8 mouse cellular contexts compared by ENCODE assay signal in genomic region chr11:97680430-97680829, GRCm38 (mm10). TPM values are rescaled to one million over a fixed set of nuclear protein-coding genes. Genes with fewer than 3 reads are reported as not detected.
DNase-seq lines count a peak whose midpoint lies in the region; ATAC-seq lines count a peak whose summit lies in the region.
"Had no signal": no experiment of that assay in that cellular context is flagged by ENCODE, and none has a peak within 500 bp of the region (broad histone marks: within the 10 kb centered on the region; RNA-seq: fewer than 3 reads in every experiment).

No protein-coding gene starts in this region.

- H3K27me3 ChIP-seq in heart, embryonic 16.5 days (ENCODE audit: control insufficient read depth, insufficient read depth, low read length), result no peaks in the 10 kb centered on the region
- H3K27me3 ChIP-seq in hindbrain, embryonic 16.5 days (replicated peaks; ENCODE audit: control insufficient read depth, insufficient read depth, low read length), result no peaks in the 10 kb centered on the region

- intact Hi-C loops in heart, postnatal 25 days (cut with DNase I), result no loop called here

- WGBS in heart, embryonic 16.5 days, result 51% methylated on average over 12 of the region's 12 CpGs
- 54% methylated on average over 12 of the region's 12 CpGs for WGBS in hindbrain, embryonic 16.5 days

- peak overlapping the region; percentile 54 for H3K27ac ChIP-seq in heart, embryonic 16.5 days (ENCODE audit: low read length)
- peak overlapping the region; percentile 51; the same call in 1 of the 2 replicates for H3K27ac ChIP-seq in hindbrain, embryonic 16.5 days (ENCODE audit: low read depth, low read length)

- no peak overlapping the region for H3K4me2 ChIP-seq in heart, embryonic 16.5 days (ENCODE audit: low read depth, low read length)
- H3K4me2 ChIP-seq in hindbrain, embryonic 16.5 days (ENCODE audit: low read length), result no peak overlapping the region; the same call in 1 of the 2 replicates

- DNase-seq in heart, postnatal 25 days (ENCODE audit: low spot score), result no peak
- peak; percentile 57 for DNase-seq in right cerebral cortex, postnatal 4 days
- no peak for DNase-seq in right cerebral cortex, adult 18-20 months
- no peak for DNase-seq in testis, postnatal 14 days (ENCODE audit: low spot score)
- no peak for DNase-seq in right cerebral cortex, postnatal 25 days
- DNase-seq: kidney, postnatal 25 days had no signal

- ATAC-seq in heart, embryonic 16.5 days (replicated peaks; ENCODE audit: extremely low read depth, insufficient read depth, low FRiP score), result peak; percentile 59
- peak; percentile 70 for ATAC-seq in hindbrain, embryonic 16.5 days

- peaks cover 16% of the 10 kb centered on the region for H3K4me1 ChIP-seq in heart, embryonic 16.5 days (ENCODE audit: control insufficient read depth, insufficient read depth, low read length)
- peaks cover 9% of the 10 kb centered on the region for H3K4me1 ChIP-seq in hindbrain, embryonic 16.5 days (ENCODE audit: control insufficient read depth, insufficient read depth, low read depth, low read length)

- H3K9ac ChIP-seq in heart, embryonic 16.5 days (ENCODE audit: low read length), result peak overlapping the region; percentile 50
- H3K9ac ChIP-seq in hindbrain, embryonic 16.5 days (ENCODE audit: low read depth, low read length), result peak overlapping the region; percentile 43

- no peaks in the 10 kb centered on the region for H3K9me3 ChIP-seq in heart, embryonic 16.5 days (replicated peaks; ENCODE audit: control insufficient read depth, low read length)
- H3K9me3 ChIP-seq in hindbrain, embryonic 16.5 days (ENCODE audit: control insufficient read depth, low read length), result no peaks in the 10 kb centered on the region

- H3K4me3 ChIP-seq in heart, embryonic 16.5 days (ENCODE audit: low read length), result no peak overlapping the region
- H3K4me3 ChIP-seq in hindbrain, embryonic 16.5 days (ENCODE audit: low read length), result no peak overlapping the region

- H3K36me3 ChIP-seq in heart, embryonic 16.5 days (ENCODE audit: control insufficient read depth, insufficient read depth), result peaks cover 29% of the 10 kb centered on the region
- peaks cover 23% of the 10 kb centered on the region for H3K36me3 ChIP-seq in hindbrain, embryonic 16.5 days (ENCODE audit: control insufficient read depth, insufficient read depth, low read length)

RNA-seq across cellular contexts. Expression of gene Cisd3, which starts 5.2 kb away (rescaled TPM):
- polyA plus RNA-seq in heart, embryonic 16.5 days (2015; fragmentation: Nextera tagmentation; extraction: Ambion mirVana), result 81.1 and 86.1 TPM in 2 replicates
- total RNA-seq in heart, postnatal 25 days (2021), result 100 to 1,000 TPM; 145 to 155 TPM
- 37.2 and 42.4 TPM in 2 replicates for polyA plus RNA-seq in hindbrain, embryonic 16.5 days (2015; fragmentation: Nextera tagmentation; extraction: Ambion mirVana)

RNA-seq across cellular contexts. Expression of gene Mllt6, which starts 17.2 kb away (rescaled TPM):
- polyA plus RNA-seq in heart, embryonic 16.5 days (2015; fragmentation: Nextera tagmentation; extraction: Ambion mirVana), result 2.1 and 2.8 TPM in 2 replicates
- total RNA-seq in heart, postnatal 25 days (2021), result 10 to 100 TPM; 59.8 to 63.3 TPM
- polyA plus RNA-seq in hindbrain, embryonic 16.5 days (2015; fragmentation: Nextera tagmentation; extraction: Ambion mirVana), result 3.1 and 3.3 TPM in 2 replicates

RNA-seq across cellular contexts. Expression of gene Pcgf2, which starts 19.9 kb away (rescaled TPM):
- polyA plus RNA-seq in heart, embryonic 16.5 days (2015; fragmentation: Nextera tagmentation; extraction: Ambion mirVana), result 11.4 and 14.2 TPM in 2 replicates
- 1 to 10 TPM; 6.2 to 6.4 TPM for total RNA-seq in heart, postnatal 25 days (2021)
- 15.4 and 19.2 TPM in 2 replicates for polyA plus RNA-seq in hindbrain, embryonic 16.5 days (2015; fragmentation: Nextera tagmentation; extraction: Ambion mirVana)

RNA-seq across cellular contexts. Expression of gene Psmb3, which starts 22.8 kb away (rescaled TPM):
- polyA plus RNA-seq in heart, embryonic 16.5 days (2015; fragmentation: Nextera tagmentation; extraction: Ambion mirVana), result 359 and 395 TPM in 2 replicates
- total RNA-seq in heart, postnatal 25 days (2021), result 100 to 1,000 TPM; 150 to 151 TPM
- 422 and 438 TPM in 2 replicates for polyA plus RNA-seq in hindbrain, embryonic 16.5 days (2015; fragmentation: Nextera tagmentation; extraction: Ambion mirVana)

RNA-seq across cellular contexts. Expression of gene Epop, which starts 50.9 kb away (rescaled TPM):
- polyA plus RNA-seq in heart, embryonic 16.5 days (2015; fragmentation: Nextera tagmentation; extraction: Ambion mirVana), result 0.70 and 0.79 TPM in 2 replicates
- 1 to 10 TPM in 1 of 2 experiments, under 1 TPM in 1; 0.94 to 1.5 TPM for total RNA-seq in heart, postnatal 25 days (2021)
- 1.2 and 1.4 TPM in 2 replicates for polyA plus RNA-seq in hindbrain, embryonic 16.5 days (2015; fragmentation: Nextera tagmentation; extraction: Ambion mirVana)
